Mouse (Mus musculus) cerebellum, adult 2 months (tissue): ENCODE results near the gene Gm20441.

Experiments
- CTCF ChIP-seq: fragments of 200-500 bp; IDR thresholded peaks from 2 replicates; pipeline ENCODE4 v1.5.1; 2011; ENCODE audit warnings: low read depth, mild to moderate bottlenecking, control low read depth, low read length, moderate library complexity, borderline replicate concordance; ENCODE audit not compliant: insufficient read depth
- POLR2A ChIP-seq: fragments of 200-500 bp; IDR thresholded peaks from 2 replicates; pipeline ENCODE4 v1.6.1; 2011; ENCODE audit warnings: low read length, control low read depth, borderline replicate concordance; ENCODE audit not compliant: insufficient read depth

GRCm38 (mm10) chr10:75744017-75744416 lies 36.7 kb downstream of the Gm20441 start:
- TF ChIP-seq CTCF (peak; percentile 94), POLR2A (no peak)
